Mouse (Mus musculus) liver, embryonic 16.5 days (tissue): ENCODE measurements around the gene Elf3. TPM values are rescaled to one million over a fixed set of nuclear protein-coding genes. Genes with fewer than 3 reads are reported as not detected.

Experiments
- ATAC-seq: fragments of 200-750 bp; cut with Nextera tagmentation; 2 replicates; pipeline ENCODE4 v1.8.0; 2017; ENCODE audit warnings: low read depth, mild to moderate bottlenecking, moderate number of reproducible peaks, moderate library complexity
- H3K27ac ChIP-seq: fragments of 300-500 bp; sonication (generic); 2 replicates; pipeline ENCODE4 v1.5.1; 2014; ENCODE audit warnings: mild to moderate bottlenecking, low read length
- H3K27me3 ChIP-seq: fragments of 300-500 bp; sonication (generic); 2 replicates; pipeline ENCODE4 v1.6.1; 2014; ENCODE audit warnings: low read depth, low read length, mixed read lengths; ENCODE audit not compliant: control insufficient read depth, insufficient read depth
- H3K36me3 ChIP-seq: fragments of 300-500 bp; sonication (generic); 2 replicates; pipeline ENCODE4 v1.6.1; 2014; ENCODE audit warnings: mild to moderate bottlenecking; ENCODE audit not compliant: control insufficient read depth, insufficient read depth
- H3K4me1 ChIP-seq: fragments of 300-500 bp; sonication (generic); 2 replicates; pipeline ENCODE4 v1.6.1; 2014; ENCODE audit warnings: low read depth, low read length, mixed read lengths; ENCODE audit not compliant: control insufficient read depth
- H3K4me2 ChIP-seq: fragments of 300-500 bp; sonication (generic); 2 replicates; pipeline ENCODE4 v1.6.1; 2014; ENCODE audit warnings: low read depth, low read length, mixed read lengths
- H3K4me3 ChIP-seq: fragments of 300-500 bp; sonication (generic); 2 replicates; pipeline ENCODE4 v1.5.1; 2014; ENCODE audit warnings: low read depth, mild to moderate bottlenecking, low read length
- H3K9ac ChIP-seq: fragments of 300-500 bp; sonication (generic); 2 replicates; pipeline ENCODE4 v1.6.1; 2014; ENCODE audit warnings: low read depth, low read length
- H3K9me3 ChIP-seq: fragments of 300-500 bp; sonication (generic); replicated peaks from 2 replicates; pipeline ENCODE4 v1.6.1; 2016; ENCODE audit warnings: low read length; ENCODE audit not compliant: control insufficient read depth
- whole genome bisulfite sequencing: fragments of 180-500 bp; shearing (Covaris S2); extraction: QIAGEN DNeasy Blood & Tissue Kit; methylation state at CpG from one replicate; pipeline ENCODE4 v1.1.7; 2014; ENCODE audit not compliant: insufficient replicate concordance; 5-methylcytosine and 5-hydroxymethylcytosine counted together
- polyA plus RNA-seq: library from polyadenylated mRNA; unstranded; fragments of >200 nt; fragmentation: Nextera tagmentation; extraction: Ambion mirVana; gene quantifications from 2 replicates; pipeline ENCODE4 v1.2.1, GENCODE M21; 2015

The Elf3 gene
- polyA plus RNA-seq, 1 experiment from 2014 or later = 2.5 TPM

GRCm38 (mm10) chr1:135271371-135271770 is 13.0 kb upstream of the Elf3 start:
- no peaks in the 10 kb centered on the region for H3K27me3 ChIP-seq
- H3K27ac ChIP-seq = no peak overlapping the region
- WGBS = 79% methylated on average over 9 of the region's 9 CpGs
- no peaks in the 10 kb centered on the region for H3K9me3 ChIP-seq
- no peak overlapping the region for H3K4me3 ChIP-seq
- peaks cover 4% of the 10 kb centered on the region; the same call in 1 of the 2 replicates for H3K36me3 ChIP-seq
- H3K4me2 ChIP-seq = no peak overlapping the region
- no peak overlapping the region for H3K9ac ChIP-seq
- no peak for ATAC-seq
- H3K4me1 ChIP-seq = no peaks in the 10 kb centered on the region

- no peaks in the 10 kb centered on the region for H3K27me3 ChIP-seq
- no peaks in the 10 kb centered on the region for H3K9me3 ChIP-seq
- no peak overlapping the region for H3K4me2 ChIP-seq
- no peaks in the 10 kb centered on the region for H3K36me3 ChIP-seq
- WGBS = 24% methylated on average over 10 of the region's 10 CpGs
- peak overlapping the region; percentile 17; the same call in 1 of the 2 replicates for H3K27ac ChIP-seq
- no peak for ATAC-seq
- no peaks in the 10 kb centered on the region for H3K4me1 ChIP-seq
- no peak overlapping the region for H3K9ac ChIP-seq
- H3K4me3 ChIP-seq = no peak overlapping the region
Measured at GRCm38 (mm10) chr1:135267663-135268446, 9.5 kb upstream of the Elf3 start.

- Histone ChIP-seq H3K27me3 (no peaks in the 10 kb centered on the region), H3K4me3 (no peak overlapping the region), H3K36me3 (no peaks in the 10 kb centered on the region), H3K4me1 (no peaks in the 10 kb centered on the region), H3K4me2 (no peak overlapping the region), H3K9ac (no peak overlapping the region), H3K9me3 (no peaks in the 10 kb centered on the region), H3K27ac (no peak overlapping the region)
- WGBS = 41% methylated on average over 5 of the region's 5 CpGs
- ATAC-seq = 0 out of 2 replicates have a peak, but pooled peaks have one; percentile 19
Measured at GRCm38 (mm10) chr1:135265834-135266233, 7.5 kb upstream of the Elf3 start.

GRCm38 (mm10) chr1:135263316-135263715 is 4.9 kb upstream of the Elf3 start:
- H3K9me3 ChIP-seq = no peaks in the 10 kb centered on the region
- H3K36me3 ChIP-seq = no peaks in the 10 kb centered on the region
- WGBS = 65% methylated on average over 9 of the region's 9 CpGs
- no peak overlapping the region for H3K4me3 ChIP-seq
- no peaks in the 10 kb centered on the region for H3K27me3 ChIP-seq
- H3K4me1 ChIP-seq = peaks cover 5% of the 10 kb centered on the region
- no peak overlapping the region for H3K4me2 ChIP-seq
- H3K27ac ChIP-seq = no peak overlapping the region
- ATAC-seq = no peak
- H3K9ac ChIP-seq = no peak overlapping the region

- ATAC-seq = no peak
- no peaks in the 10 kb centered on the region for H3K9me3 ChIP-seq
- 55% methylated on average over 3 of the region's 3 CpGs for WGBS
Measured at GRCm38 (mm10) chr1:135262329-135262728, 4.0 kb upstream of the Elf3 start.

GRCm38 (mm10) chr1:135260931-135261330 is 2.6 kb upstream of the Elf3 start:
- no peaks in the 10 kb centered on the region for H3K27me3 ChIP-seq
- no peak overlapping the region for H3K9ac ChIP-seq
- peaks cover 5% of the 10 kb centered on the region for H3K4me1 ChIP-seq
- no peak overlapping the region for H3K4me3 ChIP-seq
- no peaks in the 10 kb centered on the region for H3K9me3 ChIP-seq
- no peak overlapping the region for H3K27ac ChIP-seq
- WGBS = 58% methylated on average over 6 of the region's 6 CpGs
- no peak overlapping the region for H3K4me2 ChIP-seq
- no peaks in the 10 kb centered on the region for H3K36me3 ChIP-seq
- ATAC-seq = no peak

More at GRCm38 (mm10) chr1:135262329-135262728, 4.0 kb upstream of the Elf3 start:
- H3K36me3 ChIP-seq = no peaks in the 10 kb centered on the region
- H3K27ac ChIP-seq = no peak overlapping the region
- H3K4me2 ChIP-seq = no peak overlapping the region
- peaks cover 5% of the 10 kb centered on the region for H3K4me1 ChIP-seq
- no peak overlapping the region for H3K4me3 ChIP-seq
- no peak overlapping the region for H3K9ac ChIP-seq
- no peaks in the 10 kb centered on the region for H3K27me3 ChIP-seq

GRCm38 (mm10) chr1:135259128-135259436 is 714 bp upstream of the Elf3 start:
- WGBS = 0% methylated on average over 10 of the region's 10 CpGs
- 0 out of 2 replicates have a peak overlapping the region, but pooled peaks have one; percentile 26 for H3K27ac ChIP-seq
- H3K4me3 ChIP-seq = peak overlapping the region; percentile 39
- no peaks in the 10 kb centered on the region for H3K9me3 ChIP-seq
- H3K4me2 ChIP-seq = peak overlapping the region; percentile 68
- no peaks in the 10 kb centered on the region for H3K36me3 ChIP-seq
- peaks cover 5% of the 10 kb centered on the region for H3K4me1 ChIP-seq
- no peaks in the 10 kb centered on the region for H3K27me3 ChIP-seq
- peak; percentile 61 for ATAC-seq
- H3K9ac ChIP-seq = peak overlapping the region; percentile 28; the same call in 1 of the 2 replicates

GRCm38 (mm10) chr1:135256299-135256698 is 2.1 kb downstream of the Elf3 start:
- Histone ChIP-seq H3K9me3 (no peaks in the 10 kb centered on the region), H3K9ac (no peak overlapping the region), H3K4me3 (no peak overlapping the region), H3K4me1 (peaks cover 13% of the 10 kb centered on the region), H3K27me3 (no peaks in the 10 kb centered on the region), H3K4me2 (no peak overlapping the region), H3K36me3 (no peaks in the 10 kb centered on the region), H3K27ac (no peak overlapping the region)
- 63% methylated on average over 6 of the region's 6 CpGs for WGBS
- ATAC-seq = no peak

- no peaks in the 10 kb centered on the region; the same call in 1 of the 2 replicates for H3K27me3 ChIP-seq
- no peak overlapping the region for H3K4me2 ChIP-seq
- H3K36me3 ChIP-seq = no peaks in the 10 kb centered on the region
- peaks cover 34% of the 10 kb centered on the region for H3K4me1 ChIP-seq
- no peaks in the 10 kb centered on the region for H3K9me3 ChIP-seq
- no peak overlapping the region for H3K9ac ChIP-seq
- H3K27ac ChIP-seq = no peak overlapping the region
- no peak for ATAC-seq
- H3K4me3 ChIP-seq = no peak overlapping the region
- 57% methylated on average over 4 of the region's 4 CpGs for WGBS
Measured at GRCm38 (mm10) chr1:135252854-135253253, 5.5 kb downstream of the Elf3 start.
